Mouse (Mus musculus): ENCODE data around the gene Wdr45. TPM values are rescaled to one million over a fixed set of nuclear protein-coding genes. Genes with fewer than 3 reads are reported as not detected.
A peak's percentile ranks its signal among the peaks of the same experiment; 100 is the strongest.
"Not testable (repeated sequence)": the region's sequence is repeated elsewhere in the genome, so short reads cannot be mapped to it uniquely, and the experiment has no call there.

The Wdr45 gene
- total RNA-seq, 1 experiment from 2014 or later: 86.0 TPM

GRCm38 (mm10) chrX:7713764-7714134 lies 384 bp upstream of the Wdr45 start:
- not testable (repeated sequence) for ATAC-seq (ENCODE audit: extremely low read depth, insufficient number of reproducible peaks, low FRiP score, poor library complexity, severe bottlenecking)

GRCm38 (mm10) chrX:7716058-7716457 lies 1.9 kb downstream of the Wdr45 start:
- ATAC-seq (ENCODE audit: extremely low read depth, insufficient number of reproducible peaks, low FRiP score, poor library complexity, severe bottlenecking): not testable (repeated sequence)

GRCm38 (mm10) chrX:7721514-7722281 lies 7.6 kb downstream of the Wdr45 start, which contains the start of gene Gm45208:
Gene Gm45208 (plus strand): TSS chrX:7722245.
- peak; percentile 90 for ATAC-seq (ENCODE audit: extremely low read depth, insufficient number of reproducible peaks, low FRiP score, poor library complexity, severe bottlenecking)

GRCm38 (mm10) chrX:7722282-7722611 lies 8.1 kb downstream of the Wdr45 start:
- ATAC-seq (ENCODE audit: extremely low read depth, insufficient number of reproducible peaks, low FRiP score, poor library complexity, severe bottlenecking): no peak

- no peak for ATAC-seq (ENCODE audit: extremely low read depth, insufficient number of reproducible peaks, low FRiP score, poor library complexity, severe bottlenecking)
Measured at GRCm38 (mm10) chrX:7722691-7723090, 8.6 kb downstream of the Wdr45 start.

- no peak for ATAC-seq (ENCODE audit: extremely low read depth, insufficient number of reproducible peaks, low FRiP score, poor library complexity, severe bottlenecking)
Measured at GRCm38 (mm10) chrX:7724135-7724534, 10.0 kb downstream of the Wdr45 start.

- no peak for ATAC-seq (ENCODE audit: extremely low read depth, insufficient number of reproducible peaks, low FRiP score, poor library complexity, severe bottlenecking)
Measured at GRCm38 (mm10) chrX:7725841-7726240, 11.7 kb downstream of the Wdr45 start.

- ATAC-seq (ENCODE audit: extremely low read depth, insufficient number of reproducible peaks, low FRiP score, poor library complexity, severe bottlenecking): no peak
Measured at GRCm38 (mm10) chrX:7727176-7727575, 13.0 kb downstream of the Wdr45 start.

GRCm38 (mm10) chrX:7728215-7728921 lies 14.2 kb downstream of the Wdr45 start, which contains the start of gene Praf2:
Gene Praf2 (plus strand): TSS chrX:7728439.
- peak; percentile 93 for ATAC-seq (ENCODE audit: extremely low read depth, insufficient number of reproducible peaks, low FRiP score, poor library complexity, severe bottlenecking)

GRCm38 (mm10) chrX:7728922-7729265 lies 14.8 kb downstream of the Wdr45 start:
- no peak for ATAC-seq (ENCODE audit: extremely low read depth, insufficient number of reproducible peaks, low FRiP score, poor library complexity, severe bottlenecking)

- ATAC-seq (ENCODE audit: extremely low read depth, insufficient number of reproducible peaks, low FRiP score, poor library complexity, severe bottlenecking): peak; percentile 84
Measured at GRCm38 (mm10) chrX:7733571-7734156, 19.5 kb downstream of the Wdr45 start.

GRCm38 (mm10) chrX:7739336-7740081 lies 25.4 kb downstream of the Wdr45 start:
- ATAC-seq (ENCODE audit: extremely low read depth, insufficient number of reproducible peaks, low FRiP score, poor library complexity, severe bottlenecking): no peak

GRCm38 (mm10) chrX:7740082-7740819 lies 26.1 kb downstream of the Wdr45 start:
- ATAC-seq (ENCODE audit: extremely low read depth, insufficient number of reproducible peaks, low FRiP score, poor library complexity, severe bottlenecking): no peak

- no peak for ATAC-seq (ENCODE audit: extremely low read depth, insufficient number of reproducible peaks, low FRiP score, poor library complexity, severe bottlenecking)
Measured at GRCm38 (mm10) chrX:7741103-7741502, 27.0 kb downstream of the Wdr45 start.

GRCm38 (mm10) chrX:7743470-7743869 lies 29.3 kb downstream of the Wdr45 start:
- no peak for ATAC-seq (ENCODE audit: extremely low read depth, insufficient number of reproducible peaks, low FRiP score, poor library complexity, severe bottlenecking)

- no peak for ATAC-seq (ENCODE audit: extremely low read depth, insufficient number of reproducible peaks, low FRiP score, poor library complexity, severe bottlenecking)
Measured at GRCm38 (mm10) chrX:7744940-7745339, 30.8 kb downstream of the Wdr45 start.

- ATAC-seq (ENCODE audit: extremely low read depth, insufficient number of reproducible peaks, low FRiP score, poor library complexity, severe bottlenecking): no peak
Measured at GRCm38 (mm10) chrX:7745429-7745828, 31.3 kb downstream of the Wdr45 start.

GRCm38 (mm10) chrX:7750432-7751116 lies 36.4 kb downstream of the Wdr45 start, which contains the start of gene Ccdc120:
Gene Ccdc120 (minus strand): TSS chrX:7750905.
- no peak for ATAC-seq (ENCODE audit: extremely low read depth, insufficient number of reproducible peaks, low FRiP score, poor library complexity, severe bottlenecking)

Measured in neutrophil, adult 5-6 weeks (primary cell).